Mouse (Mus musculus) kidney, postnatal 14 days (tissue): ENCODE measurements around the gene Lrpap1.

Experiments
- DNase-seq: peaks from one replicate; pipeline ENCODE4 v3.0.0; 2022; ENCODE audit warnings: mixed read lengths

The Lrpap1 gene

DNA sequence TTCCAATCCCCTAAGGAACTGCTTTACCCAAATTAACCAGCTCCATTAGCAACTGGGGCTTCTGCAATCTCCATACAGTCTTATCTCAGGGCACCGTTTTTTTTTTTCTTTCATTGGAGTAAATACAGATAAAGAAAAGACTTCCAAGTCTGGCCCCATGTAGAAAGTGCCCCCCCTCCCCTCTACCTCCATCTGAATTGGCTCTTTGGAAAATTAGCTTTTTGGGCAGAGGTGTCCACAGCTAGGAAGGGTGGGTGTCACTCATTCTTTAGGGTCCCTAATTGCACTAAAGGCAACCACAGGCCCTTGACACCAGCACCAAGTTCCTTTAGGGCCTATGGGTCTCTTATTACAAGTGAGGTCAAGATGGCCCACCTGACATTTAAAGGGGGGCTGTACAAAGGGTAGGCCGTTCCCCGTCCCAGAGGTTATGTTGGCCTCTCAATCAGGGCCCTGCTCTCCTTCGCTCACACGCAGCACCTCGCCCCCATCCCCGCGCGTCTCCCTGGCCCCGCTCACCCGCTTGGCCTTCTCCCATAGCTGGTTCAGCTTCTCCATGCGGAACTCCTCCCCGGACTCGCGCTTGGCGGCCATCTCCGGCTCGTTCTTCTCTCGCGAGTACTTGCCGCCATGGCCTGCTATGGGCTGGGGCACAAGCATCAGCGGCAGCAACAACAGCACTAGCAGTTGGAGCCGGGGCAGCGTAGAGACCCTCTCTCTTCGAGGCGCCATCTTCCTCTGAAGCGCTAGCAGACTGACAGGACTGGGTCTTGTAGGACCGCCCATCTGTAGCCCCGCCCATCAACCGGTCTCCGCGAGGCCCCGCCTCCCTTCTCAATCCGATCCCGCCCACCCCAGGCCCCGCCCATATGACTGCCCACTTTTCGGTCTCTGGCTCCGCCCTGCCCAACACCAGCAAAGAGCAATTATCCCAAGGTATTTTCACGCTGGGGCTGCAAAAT is at the start of gene Lrpap1:
Lrpap1 (minus strand) TSS at position 807 of the 962 bp plus-strand sequence.
- peak; percentile 94 for DNase-seq

DNA sequence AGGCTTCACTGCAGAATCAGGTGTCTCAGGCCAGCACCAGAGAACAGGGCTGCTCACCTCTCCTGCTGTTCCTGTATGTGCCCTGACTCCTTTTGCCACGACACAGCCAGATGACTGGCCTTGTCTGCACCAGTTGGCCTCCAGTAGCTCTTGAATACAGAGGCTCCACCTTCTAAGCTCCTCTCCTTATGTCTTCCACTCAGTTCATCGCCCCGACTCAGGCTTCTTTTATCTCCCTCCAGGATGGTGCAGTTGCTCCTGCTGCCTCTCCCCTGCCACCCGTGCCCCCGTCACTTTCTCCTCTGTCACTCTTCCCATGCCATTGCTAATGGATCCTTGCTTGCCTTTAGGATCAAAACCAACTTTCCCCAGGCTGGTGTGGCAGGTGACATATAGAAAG is 44.4 kb upstream of the Lrpap1 start:
- DNase-seq: no peak

DNA sequence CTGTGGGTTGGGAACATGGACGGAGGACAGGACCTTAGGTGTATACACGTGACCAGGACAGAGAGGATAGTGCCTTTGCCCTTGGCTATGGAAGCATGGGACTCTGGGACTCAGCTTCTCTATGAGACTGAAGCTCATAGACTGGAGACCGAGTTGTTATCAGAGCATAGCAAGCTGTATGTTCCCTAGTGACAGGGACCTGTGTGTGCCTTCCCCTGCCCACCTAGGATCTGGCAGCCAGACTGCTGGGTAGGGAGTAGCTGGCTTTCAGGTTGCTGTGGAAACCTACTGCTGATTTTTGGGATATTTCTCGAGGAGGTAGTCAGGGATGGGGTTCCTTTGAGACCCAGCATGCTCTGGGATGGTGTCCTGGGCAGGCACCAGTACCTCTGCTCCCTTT is 44.0 kb upstream of the Lrpap1 start:
- no peak for DNase-seq

DNA sequence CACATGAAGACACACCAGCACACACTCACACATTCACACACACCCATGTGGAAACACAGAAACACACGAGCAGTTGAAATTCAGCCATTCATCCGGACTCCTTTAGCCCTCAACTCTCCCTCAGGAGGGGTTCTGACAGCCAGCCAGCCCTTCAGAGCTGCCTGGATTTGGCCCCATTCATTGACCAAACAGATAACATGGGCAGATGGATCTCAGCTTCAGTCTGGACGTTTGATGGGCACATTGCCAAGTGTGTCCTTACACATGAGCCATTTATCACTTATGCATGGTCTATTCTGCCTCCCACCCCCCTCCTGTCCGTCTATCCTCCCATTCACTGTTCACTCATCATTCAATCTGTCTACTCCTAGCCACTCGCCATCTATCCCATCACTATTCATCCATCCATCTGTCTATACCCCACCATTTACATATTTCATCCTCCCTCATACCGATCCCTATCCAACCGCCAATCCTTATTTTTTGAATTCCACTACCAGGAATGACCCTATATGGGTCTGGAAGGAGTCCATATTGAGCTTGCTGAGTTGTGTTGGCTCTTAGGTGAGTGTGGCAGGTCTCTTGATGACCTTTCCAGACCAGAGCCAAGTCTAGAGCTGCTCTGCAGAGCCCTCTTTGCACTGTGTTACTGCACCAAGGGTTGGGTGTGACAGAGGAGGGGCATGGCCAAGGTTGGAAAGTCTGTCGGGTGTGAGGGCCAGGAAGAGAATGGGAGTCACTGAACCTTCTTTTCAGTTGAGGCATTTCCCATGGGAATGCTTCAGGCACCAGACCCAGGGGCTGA is 42.6 kb upstream of the Lrpap1 start:
- DNase-seq: no peak

DNA sequence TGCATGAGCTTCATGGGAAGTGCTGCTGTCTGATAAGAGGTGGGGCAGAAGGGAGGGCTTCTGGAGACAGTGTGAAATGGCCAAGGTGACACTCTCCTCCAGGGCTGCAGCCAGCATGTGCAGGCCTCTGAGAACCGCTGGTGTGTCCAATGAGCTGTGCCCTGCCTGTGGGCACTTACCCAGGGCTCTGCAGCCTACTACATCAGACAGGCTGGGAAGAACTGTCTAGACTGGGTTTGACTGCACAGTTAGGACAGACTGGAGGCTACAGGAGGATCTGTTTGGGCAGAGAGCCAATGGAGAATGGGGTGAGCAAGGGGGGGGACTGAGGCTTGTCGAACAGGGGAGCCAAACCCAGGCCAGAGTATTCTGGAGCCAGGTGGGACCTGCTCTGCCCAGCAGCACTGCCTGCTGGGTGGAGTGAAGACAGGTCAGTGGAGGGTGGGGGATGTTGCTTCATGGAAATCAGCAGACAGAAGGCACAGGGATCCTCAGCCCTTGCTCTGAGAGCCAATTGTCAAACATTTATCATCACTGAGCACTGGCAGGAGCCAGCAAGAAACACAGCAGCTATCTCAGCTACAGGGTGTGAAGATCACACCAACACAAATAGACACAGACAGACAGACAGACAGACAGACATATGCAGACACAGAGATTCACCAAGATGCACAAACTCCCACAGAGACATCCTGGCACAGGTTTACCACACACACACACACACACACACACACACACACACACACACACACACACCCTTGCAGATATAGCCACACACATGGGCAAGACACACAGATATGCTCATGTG is 41.8 kb upstream of the Lrpap1 start:
- DNase-seq: no peak

DNA sequence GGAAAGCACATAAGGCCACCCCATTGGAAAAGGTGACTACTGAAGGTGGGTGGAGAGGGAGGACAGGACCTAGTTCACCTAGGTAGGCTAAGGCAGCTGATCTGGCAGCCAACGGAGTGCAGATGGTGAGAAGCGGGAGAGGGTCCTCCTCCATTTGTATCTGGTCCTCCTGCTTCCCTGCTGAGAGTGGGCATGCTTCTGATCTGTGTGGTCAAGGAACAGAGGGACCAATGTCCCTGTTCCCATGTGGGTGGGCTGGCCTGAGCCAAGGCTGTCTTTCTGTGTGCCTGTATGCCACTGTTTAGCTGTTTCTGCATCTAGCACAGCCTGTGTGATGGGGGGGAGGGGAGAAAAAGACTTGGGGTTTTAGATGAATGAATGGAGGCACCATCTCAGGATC is 41.2 kb upstream of the Lrpap1 start:
- no peak for DNase-seq

DNA sequence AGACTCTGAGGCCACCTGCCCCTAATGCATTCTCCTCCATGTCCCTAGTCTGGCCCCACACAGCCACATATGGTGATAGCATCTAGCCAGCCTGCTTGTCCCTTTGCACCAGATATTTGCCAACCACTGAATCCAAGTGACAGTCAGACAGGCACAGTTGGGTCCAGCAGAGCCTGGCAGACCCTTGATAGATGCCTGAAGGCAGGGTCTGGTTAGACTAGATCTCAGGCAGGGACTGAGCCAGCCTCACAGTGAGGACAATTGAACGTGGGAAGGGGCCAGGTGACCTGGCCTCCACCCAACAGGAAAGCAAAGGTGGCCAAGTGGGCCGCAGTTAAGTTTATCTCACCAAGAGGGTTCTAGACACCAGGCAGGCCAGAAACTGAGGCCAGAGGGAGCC is 39.1 kb upstream of the Lrpap1 start:
- no peak for DNase-seq

DNA sequence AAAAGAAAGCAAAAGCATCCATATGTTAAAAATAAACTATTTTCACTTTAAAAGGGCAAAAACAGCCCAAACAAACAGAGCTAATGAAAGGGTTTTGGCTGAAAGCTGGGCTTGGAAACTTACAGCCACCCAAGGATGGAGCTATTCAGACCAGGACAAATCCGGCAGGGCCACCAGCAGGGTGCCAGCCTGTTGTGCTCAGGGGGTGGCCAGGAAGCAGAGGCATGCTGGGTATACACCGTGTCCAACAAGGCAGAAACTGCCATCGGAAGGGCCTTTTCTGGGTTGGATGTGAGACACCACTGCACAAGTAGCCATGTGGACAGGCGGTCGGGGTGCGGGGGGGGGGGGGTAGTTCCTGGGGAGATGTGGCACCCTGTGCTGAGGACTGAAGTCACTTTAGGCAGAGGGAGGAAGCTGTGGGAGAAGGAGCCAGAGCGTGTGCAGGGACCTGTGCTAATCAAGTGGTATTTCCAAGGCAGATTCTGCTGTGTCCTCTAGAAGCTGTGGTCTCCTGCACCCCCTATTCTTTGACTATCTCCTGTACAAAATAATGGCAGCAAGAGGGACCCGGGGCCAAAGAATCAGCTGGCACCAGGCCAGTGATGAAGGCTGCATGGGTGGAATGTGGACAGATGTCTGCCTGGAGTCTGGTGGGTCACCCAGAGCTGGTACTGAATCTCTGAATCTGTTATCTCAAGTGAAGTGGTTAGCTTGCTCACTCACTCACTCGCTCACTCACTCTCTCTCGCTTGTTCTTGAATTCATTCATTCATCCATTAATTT is 38.1 kb upstream of the Lrpap1 start:
- DNase-seq: no peak

DNA sequence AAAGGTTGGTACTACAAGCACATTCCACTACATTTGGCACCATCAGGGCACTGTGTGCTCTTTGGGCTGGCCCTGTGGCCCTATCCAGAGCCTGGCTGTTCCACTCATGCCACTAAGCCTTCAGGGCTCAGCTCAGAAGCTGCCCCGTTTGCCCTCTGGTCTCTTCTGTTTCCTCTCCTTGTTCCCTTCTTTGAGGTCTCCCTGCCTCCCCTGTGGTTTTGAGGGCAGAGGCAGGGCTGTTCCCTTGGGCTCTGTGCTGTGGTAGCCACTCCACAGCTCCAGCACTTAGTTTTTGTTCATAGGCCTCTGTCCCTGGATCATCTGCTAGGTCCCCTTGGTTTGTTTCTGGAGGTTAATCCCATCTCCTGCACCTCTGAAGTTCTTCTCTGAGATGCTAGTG is 37.3 kb upstream of the Lrpap1 start:
- DNase-seq: no peak

DNA sequence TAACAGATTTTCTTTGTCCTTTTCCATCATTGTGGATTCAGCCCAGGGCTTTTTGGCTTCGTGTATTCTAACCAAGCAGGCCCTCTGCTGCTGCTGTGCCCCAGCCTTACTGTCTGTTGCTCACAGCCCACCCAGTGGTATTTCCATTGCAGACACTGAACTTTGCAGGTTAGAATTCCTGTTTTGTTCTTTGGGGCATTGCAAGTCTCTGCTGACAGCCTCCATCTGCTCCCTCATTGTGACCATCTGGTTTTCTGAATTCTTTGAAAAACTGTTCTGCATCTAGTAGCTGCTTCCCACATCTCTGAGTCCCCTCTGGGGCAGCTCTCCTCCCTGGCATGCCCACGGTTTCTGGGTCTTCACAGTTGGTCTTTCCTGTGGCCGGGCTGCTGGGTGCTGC is 35.8 kb upstream of the Lrpap1 start:
- DNase-seq: no peak

DNA sequence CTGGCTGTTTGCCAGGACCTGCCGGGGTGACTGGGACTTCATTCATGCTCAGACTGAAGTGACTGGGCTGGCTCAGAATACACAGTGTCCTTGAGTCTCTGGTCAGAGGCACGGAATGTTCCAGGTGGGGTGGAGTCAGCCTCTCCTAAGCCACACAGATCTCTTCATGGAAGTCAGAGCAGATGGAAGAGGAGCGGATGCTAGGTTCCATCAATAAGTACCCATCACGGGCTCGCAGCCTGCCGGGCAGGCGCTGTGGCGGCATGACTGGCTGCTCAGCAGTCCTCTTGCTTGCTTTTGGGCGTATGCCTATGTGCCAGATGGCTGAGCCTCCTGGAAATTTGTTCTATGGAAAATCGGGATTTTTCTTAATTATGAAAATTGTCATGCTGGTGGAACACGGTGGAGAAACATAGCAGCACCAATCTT is 32.6 kb upstream of the Lrpap1 start:
- DNase-seq: no peak

DNA sequence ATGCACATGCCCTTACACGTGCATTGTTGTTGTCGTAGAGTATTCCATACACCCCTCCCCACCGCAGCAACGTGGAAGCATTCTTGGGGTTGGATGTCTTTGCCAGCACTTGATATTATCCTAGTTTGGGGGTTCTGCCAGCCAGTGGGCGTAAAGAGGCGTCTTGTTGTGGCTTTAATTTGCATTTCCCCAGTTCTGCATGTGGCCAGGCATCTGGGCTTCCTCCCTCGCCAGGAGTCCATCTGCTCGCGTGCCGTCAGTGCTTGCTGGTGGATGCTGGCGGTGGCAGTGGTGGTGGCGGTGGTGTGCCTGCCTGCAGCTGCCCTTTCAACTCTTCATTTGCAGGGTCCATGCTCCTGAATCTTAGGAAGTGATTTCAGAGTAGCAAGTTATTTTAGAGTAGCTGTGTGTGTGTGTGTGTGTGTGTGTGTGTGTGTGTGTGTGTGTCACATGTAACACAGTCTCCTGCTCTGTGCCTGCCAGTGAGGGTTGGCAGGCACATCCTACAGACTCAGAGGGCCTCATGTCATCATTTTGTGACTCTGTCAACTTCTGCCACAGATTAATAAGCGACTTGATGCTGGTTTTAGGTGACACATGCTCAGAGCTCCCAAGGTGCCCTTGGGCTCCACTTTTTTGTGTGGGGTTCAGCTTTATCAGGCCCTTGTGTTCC is 32.1 kb upstream of the Lrpap1 start:
- DNase-seq: no peak

DNA sequence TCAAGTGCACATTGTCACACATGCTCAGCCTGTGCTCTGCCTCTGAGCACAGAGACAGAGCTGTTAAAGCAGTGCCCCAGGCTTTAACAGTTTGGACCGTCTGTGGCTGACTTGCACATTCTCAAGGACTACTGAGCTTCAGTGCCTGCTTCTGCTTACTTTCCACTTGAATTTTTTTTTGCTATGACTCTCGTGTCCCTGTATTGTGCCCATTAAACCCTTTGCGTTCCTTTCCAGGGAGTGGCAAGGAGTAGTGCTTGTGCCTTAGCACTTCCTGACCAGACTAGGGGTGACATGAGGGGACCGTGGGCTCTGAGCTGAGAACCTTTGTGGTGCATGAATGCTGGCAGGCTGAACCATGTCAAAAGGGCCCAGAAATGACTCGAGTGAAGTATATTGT is 30.3 kb upstream of the Lrpap1 start:
- no peak for DNase-seq

DNA sequence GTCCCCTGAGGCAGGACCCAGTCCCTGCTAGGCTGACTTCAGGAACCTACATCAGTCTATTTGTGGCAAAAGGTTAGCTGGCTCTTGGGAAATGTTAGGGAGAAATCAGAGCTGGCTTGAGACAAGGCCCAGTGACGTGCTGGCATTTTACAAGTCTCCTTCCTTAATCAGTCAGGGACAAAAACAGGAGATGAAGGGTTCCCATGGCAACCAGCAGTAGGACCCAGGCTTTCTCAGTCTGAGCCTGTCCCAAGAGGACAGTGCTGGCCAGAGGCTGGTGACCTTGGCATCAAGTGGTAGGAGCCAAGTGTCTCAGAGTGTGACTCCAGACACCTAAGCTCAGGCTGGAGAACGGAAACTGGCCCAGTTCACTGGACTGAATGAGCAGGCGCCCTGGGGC is 28.7 kb upstream of the Lrpap1 start:
- no peak for DNase-seq

DNA sequence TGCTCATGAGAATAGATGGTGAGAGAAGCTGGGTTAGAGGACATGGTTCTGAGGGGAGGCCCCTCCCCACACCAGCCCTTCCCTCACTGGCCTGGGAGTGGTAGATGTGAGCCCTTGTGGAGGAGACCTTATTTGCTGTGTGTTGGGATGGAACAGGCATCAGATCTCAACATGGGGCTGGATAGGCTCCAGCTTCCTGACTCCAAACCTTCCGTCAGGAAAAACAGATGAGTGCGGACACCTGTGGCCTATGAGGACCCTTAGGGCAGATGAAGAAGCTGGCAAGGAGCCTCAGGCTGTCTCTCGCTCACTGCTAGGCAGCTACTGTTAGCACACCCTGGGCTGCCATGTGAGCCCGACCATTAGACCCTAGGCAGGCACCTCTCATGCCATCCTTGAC is 27.9 kb upstream of the Lrpap1 start:
- no peak for DNase-seq

DNA sequence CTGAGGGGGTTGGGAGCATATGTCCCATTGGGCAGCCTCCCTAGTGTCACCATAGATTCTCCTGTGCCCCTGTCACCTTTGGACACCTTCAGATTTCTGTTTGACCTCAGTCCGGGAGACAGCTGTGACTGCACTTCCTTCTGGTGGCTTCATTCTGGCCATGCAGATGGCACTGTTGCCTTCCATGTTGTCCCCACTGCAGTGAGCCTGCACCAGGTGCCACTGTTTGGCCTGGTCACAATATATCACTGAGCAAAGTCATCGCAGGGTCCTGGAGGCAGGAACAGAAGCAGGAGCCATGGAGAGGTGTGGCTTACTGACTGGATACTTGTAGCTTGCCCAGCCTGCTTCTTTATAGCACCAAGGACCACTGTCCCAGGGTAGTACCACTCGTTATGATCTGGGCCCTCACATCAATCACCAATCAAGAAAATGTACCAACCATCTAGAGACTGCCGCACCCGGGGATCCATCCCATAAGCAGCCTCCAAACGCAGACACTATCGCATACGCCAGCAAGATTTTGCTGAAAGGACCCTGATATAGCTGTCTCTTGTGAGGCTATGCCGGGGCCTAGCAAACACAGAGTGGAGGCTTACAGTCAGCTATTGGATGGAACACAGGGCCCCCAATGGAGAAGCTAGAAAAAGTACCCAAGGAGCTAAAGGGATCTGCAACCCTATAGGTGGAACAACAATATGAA is 26.9 kb upstream of the Lrpap1 start:
- no peak for DNase-seq

DNA sequence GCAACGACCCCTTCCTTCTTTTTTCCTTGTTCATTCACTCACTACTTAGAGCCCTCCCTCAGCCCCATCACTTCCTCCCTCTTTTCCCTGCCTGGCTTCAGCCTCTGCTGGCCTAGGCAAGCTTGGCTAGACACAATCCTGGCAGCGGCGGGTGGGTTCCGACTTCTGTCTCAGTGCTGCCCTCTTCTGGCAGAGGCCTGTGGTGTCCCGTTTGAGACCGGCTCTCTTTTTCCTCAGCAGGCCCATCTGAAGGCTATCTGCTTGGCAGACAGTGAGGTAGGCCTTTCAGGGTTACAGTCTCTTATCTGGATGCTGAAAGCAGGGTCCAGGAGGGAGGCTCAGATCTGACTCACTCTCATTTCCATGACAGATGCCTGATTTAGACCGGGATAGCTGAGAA is 26.2 kb upstream of the Lrpap1 start:
- DNase-seq: peak; percentile 89

DNA sequence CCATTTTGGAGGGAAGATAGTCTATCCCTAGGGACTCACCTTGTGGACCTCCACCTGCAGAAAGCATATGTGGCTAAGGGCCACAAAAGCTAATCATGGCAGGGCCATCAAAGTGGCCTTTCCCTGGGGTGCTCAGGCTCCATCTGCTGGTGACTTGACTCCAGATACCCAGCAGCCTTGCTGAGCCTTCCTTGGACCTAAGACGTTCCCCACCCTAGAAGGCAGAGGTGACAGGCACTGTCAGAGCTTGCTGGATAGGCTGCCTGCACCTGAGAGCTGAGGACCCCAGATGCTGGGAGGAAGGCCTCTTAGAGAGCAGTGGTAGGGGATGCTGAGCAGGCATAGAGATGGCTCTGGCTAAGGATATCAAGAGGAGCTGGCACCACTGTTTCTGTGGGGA is 25.7 kb upstream of the Lrpap1 start:
- no peak for DNase-seq

DNA sequence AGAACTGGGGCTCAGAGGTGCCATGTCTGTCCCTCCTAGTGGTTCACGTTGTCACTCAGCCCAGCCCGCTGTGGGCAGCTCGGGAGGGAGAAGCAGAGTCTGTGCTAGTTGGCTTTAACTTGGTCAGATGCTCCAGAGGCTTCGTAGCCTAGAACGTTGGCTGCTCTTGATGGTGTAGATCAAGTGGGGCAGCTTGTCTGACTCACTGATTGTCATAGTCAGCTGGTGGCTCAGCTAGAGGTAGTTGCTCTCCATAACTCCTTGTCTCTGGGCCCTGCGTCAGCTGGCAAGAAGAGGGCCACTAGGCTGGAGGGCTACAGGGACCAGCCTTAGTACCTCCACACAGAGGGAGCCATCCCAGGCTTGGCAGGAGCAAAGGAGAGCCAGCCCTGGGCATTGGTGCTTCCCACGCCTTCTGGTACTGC is 24.2 kb upstream of the Lrpap1 start:
- DNase-seq: no peak

DNA sequence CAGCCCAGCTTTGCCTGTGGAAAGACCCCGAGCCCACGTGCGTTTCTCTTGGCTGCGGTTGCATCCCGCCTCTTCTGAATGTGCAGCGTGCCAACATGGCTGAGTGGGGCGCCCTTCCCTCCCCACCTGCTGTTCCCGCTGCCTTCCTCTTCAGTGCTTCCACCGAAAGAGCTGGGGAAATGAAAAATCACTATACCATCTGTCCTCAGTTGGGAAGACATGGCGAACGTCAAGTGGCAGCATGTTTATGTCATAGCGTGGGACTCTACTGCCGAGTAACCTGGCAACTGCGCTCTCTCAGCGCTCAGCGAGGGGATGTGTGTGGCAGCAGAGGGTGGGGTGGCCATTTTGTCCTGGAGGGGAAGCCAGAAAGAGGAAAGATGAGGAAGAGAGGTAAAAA is 23.6 kb upstream of the Lrpap1 start:
- no peak for DNase-seq

DNA sequence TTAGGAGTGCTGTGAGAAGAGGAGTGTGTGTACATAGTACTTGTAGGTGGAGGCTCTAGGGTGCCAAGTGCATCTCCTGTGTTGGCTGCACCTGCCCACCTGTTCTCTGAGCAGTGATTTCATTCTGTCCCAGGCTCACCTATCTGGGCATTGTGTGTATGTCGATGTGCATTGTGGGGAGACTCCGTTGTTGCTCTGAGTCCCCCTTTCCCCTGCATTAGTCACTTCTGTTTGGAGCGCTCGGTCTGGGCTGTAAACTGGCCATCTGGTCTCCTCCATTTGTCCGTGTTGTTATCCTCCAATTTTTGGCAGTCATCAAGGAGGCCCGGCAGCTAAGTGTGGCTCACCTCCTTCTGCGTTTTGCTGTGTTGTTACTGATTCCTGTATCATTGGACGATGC is 14.5 kb upstream of the Lrpap1 start:
- DNase-seq: no peak
